Mouse (Mus musculus): ENCODE measurements at regions not wholly inside any gene's neighbourhood (a gene's known extent, or its start where the extent isn't known, plus 50 kb on each side); places are given as distances from the start of the nearest gene placed in this dataset.

DNA sequence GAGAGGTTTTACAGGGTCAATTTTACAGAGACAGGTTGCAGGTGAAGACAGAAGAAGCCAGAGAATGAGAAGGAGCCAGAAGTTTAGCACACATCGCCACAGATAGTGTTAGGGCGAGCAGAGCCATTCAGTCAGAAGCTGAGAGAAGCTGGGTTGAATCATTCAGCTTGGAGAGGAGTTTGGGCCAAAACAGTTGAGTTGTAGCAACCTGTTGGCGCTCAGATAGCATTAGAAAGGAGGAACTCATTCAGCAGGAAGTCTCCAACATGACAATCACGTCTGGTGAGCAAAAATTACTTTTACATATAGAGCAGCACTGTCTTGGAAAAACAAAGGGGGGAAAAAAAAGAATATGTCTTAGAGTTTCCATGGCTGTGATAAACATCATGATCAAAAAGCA is 53.2 kb downstream of the Fam43a start:
- DNase-seq (ENCODE audit: low spot score) = no peak

DNA sequence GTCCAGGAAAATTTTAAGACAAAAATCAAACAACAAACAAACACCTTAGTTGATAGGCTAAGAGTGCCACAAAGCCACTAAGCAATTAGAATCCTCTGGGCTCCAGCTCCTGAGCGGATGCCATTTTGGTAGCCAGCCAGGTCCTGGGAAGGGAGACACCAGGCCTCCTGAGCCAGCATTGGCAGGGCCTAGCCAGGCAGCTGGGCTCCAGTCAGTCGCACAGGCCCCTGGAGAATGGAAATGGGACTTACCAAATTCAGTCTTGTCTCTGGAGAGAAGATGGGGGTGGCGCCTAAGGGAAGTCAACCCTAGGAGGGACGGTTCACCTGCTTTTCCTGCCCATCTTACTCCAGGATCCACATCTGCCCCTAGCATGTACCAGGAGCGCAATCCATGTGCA is 54.3 kb downstream of the Fam43a start:
- DNase-seq (ENCODE audit: low spot score) = peak; percentile 77

DNA sequence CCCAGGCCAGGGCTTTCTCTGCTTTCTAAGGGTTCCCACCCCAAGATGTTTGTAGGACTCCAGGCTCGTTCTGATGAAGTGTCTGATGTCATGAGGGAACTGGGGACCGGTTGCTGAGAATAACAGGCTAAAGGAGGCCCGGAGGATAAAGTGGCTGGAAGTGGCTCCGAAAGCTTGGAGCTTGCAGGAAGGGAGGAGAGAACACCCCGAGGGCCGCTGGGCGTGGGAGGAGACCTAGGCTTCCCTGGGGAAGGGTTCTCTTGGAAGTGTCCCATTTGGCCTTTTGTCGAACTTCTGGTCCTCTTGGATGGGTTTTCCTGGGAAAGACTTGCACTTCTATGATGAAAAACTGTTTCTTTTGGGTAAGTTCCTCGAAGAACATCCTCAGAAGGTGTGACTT is 54.7 kb downstream of the Fam43a start:
- peak; percentile 76 for DNase-seq (ENCODE audit: low spot score)

DNA sequence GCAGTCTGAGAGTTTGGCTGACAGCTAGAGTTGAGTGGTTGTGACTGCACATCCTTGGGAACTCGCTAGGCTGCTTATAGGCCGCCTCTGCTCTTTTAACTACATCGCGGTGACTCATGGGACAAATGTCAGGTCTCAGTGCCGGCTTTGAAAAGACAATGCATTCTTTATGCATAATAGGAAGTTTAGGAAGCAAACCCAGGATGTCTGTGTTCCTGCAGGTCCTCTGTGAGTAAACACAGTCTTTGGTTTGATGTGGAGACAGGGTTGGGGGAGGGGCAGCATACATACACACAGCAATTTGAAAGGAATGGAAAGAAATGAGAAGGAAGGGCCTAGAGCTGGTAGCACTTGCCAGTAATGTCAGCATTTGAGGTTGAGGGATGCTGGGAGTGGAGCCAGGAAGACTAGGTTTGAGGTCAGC is 56.3 kb downstream of the Fam43a start:
- DNase-seq (ENCODE audit: low spot score) = no peak

DNA sequence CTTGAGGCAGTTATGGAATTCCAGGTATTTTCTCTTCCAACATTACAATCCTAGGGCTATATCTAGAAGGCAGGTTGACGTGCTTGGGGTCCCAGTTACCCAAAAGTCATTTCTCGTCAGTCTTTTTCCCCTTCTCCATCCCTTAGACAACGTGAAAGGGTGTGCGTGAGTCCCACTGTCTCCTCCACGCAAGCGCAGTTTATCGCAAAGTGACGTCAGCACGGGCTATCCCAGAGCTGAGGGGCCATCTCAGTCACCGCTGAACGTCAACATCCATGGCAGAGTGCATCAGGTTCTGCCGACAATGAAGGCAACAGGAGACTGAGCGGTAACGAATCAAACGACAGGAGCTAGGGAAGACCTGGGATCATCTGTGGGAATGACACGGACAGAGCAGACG is 57.4 kb downstream of the Fam43a start:
- no peak for DNase-seq (ENCODE audit: low spot score)

DNA sequence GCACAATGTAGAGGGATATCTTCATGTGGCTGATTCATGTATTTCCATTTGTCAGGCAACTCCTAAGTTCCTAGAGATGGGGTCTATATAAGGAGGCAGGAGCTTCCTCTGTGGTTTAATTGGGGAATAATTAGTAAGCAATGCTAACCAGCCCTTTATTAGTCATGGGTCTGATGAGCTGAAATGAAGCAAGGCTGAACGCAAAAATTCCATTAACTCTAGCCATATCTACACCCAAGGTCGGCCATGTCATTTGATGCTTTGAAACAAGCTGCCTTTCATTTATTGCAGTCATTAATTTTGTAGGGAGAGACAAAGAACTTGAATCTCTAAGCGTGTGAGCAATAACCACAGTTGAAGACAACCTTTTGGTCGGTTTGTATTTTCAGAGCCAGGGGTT is 59.4 kb downstream of the Fam43a start:
- no peak for DNase-seq (ENCODE audit: low spot score)

DNA sequence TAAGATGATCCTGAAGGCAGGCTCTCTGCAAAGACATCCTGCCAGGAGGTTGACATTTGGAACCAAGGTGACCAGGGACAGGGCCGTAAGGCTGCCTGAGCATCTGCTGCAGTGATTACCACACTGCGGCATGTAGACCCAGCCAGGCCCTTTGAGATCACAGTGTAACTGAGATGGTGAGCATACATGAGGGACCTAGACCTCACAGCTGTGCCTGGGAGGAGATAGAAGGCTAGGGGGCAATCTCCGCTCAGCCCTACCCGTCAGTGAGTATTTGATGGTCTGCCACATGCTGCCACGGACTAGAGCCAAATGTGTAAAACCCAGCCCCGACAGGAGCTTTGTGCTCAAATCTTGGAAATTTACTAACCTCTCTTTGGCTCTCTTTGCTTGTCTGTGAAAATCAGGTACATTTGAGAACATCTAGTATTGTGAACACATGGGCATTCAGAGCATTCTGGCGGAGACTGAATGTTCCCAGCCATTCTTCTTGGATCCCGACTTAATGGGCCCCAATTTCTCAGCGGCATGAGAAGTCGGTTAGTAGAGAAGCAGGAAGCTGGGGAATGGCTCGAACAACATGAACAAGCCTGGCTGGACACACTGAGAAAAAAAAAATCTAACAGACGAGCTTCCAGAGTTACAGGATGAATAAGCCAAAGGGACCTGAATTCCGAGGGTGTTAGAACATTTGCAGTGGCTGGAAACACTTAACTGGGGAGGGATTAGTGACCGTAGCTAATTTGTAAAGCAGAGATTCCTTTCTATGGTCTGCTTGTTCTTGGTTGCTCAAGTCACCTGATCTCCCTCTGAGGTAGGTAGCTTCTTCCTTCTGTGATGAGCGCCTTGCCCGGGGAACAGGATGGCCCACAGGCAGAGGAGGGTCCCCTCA is 61.8 kb downstream of the Fam43a start:
- DNase-seq (ENCODE audit: low spot score) = no peak

DNA sequence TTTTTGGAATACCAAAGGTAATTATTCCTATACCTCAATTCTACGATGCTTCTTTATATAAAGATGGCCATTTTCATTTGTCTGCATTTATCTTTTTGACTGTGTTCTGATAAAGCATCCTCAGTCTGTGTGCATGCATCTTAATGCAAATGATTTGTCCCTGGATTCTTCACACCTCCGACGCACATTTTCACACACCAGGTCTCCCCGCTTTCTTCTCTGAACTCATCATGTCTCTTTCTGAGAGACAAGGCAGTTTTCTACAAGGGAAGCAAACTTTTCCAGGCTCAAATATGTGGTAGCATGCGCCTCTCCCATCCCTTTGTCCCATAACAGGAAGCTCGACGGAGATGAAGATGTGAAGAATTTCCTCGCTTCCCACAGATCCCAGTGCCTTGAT is 63.5 kb downstream of the Fam43a start:
- no peak for DNase-seq (ENCODE audit: low spot score)

DNA sequence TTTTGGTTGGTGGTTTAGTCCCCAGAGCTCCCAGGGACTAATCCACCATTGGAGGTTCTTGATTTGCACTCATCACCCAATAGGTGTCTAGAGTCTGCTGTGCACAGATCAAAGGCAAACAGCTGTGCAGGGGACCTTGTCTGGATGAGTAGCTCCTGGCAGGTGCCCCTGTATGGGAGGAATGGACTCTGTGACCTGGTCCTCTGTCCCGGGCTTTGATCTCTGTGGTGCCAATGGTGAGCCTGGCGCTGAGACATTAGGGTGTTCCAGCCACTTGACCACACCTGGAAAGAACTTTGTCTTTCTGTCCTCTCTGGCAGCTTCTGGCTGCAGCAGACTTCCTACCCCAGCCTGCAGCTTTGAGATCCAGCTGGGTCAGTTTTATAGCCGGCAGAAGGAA is 64.4 kb downstream of the Fam43a start:
- DNase-seq (ENCODE audit: low spot score) = no peak

DNA sequence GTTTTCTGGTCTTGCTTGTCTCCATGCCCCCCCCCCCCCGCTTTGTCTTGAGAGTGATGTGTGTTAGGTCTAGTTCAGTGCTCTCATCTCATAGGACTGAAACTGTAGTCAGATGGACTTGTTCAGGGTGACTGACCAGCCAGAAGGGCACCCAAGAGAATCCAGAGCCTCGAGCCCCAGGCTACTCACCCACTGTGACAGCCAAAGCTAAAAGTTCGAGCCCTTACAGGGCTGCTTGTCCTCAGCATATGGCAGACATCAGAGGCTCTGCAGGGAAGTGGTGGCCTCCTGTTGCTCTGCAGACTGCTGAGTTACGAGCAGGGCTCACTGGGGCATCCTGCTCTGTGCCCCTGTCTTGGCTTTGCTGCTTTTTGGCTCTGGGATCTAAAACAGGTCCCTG is 64.9 kb downstream of the Fam43a start:
- no peak for DNase-seq (ENCODE audit: low spot score)

DNA sequence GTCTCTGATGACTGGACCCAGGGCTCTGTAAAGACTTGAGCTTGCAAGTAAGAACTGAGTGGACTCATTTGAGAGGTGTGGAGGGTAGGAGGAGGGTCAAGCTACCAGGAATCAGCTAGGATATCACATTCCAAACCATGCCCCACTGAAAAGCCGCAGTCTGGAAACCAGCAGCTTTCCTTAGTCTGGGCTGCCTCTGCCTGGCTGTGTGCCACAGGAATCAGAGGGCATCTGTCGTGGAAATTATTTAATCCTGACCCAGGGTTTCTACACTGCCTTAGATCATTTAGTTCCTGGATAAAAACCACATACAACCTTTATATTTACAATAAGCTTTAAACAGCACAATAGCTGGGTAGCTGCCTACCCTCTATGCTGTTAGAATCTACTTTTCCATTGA is 66.4 kb downstream of the Fam43a start:
- DNase-seq (ENCODE audit: low spot score) = no peak

DNA sequence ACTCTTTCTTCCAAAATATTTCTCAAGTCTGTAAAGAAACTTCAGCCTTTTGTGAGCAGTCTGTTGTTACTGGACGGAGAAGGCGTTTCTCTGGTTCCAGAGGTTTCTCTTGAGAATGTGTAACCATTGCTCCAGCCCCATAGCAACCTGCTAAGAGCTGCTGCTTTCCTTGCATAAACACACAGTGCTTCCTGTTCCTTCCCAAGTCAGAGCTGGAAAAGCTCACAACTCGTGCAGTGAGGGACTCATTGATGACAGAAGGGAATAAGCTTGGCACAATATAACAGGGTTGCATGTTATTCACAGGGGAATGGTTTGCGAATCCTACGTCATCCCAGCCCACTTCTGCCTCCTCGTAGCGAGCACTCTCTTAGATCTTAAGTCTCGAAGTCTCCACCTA is 70.4 kb downstream of the Fam43a start:
- no peak for DNase-seq (ENCODE audit: low spot score)

DNA sequence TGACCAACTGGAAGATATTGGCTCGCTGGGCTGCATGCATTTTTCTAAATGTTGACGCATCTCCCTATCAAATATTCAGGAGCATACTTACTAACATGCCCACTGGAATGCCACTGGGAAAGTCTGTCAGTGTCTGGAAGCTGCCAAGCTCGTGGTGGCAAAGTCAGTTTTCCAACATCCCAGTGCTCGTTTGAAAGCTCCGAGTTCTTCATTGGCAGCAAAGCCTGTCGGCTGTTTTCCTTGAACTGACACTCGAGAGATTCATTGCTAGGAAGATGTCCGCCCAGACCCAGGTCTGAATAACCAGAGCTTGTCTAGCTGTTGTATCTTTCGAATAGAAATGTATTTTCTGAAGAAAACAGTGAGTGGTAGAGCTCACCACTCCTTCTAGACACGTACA is 72.1 kb downstream of the Fam43a start:
- DNase-seq (ENCODE audit: low spot score) = no peak

DNA sequence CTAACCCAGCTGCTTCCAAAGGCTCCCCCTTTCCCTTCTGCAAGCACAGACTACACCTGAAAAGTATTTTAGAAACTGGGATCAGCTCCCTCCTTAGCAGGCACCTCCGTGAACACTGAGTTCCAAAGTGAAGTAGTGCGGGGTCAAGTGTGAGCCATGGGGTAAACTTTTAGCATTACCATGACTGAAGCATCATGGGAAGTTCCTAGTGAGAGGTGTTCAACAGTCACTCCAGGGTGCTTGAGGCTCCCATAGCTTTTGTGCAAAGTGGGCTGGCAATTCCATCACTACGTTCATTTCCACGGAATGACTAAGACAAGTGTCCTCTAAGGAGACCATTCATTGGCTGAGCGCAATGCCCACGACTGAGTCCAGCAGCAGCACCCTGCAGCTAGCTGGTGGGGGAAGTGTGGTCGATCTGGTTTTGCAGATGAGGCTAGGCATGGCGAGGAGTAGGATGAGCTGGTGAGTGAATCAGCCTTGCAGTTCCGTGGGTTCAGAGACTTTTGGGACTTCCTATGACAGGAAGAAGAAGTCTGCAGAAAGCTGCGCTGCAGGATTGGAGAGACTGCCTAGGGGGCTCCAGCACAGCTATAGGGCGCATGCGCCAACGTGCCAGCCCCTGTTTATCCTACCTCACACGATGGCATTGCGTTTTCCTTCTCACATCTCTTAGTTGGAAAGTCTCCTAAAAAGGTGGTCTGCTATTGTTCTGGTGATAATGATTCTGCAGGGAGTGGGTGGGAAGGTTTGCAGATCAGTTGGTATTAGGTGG is 73.4 kb downstream of the Fam43a start:
- DNase-seq (ENCODE audit: low spot score) = no peak

DNA sequence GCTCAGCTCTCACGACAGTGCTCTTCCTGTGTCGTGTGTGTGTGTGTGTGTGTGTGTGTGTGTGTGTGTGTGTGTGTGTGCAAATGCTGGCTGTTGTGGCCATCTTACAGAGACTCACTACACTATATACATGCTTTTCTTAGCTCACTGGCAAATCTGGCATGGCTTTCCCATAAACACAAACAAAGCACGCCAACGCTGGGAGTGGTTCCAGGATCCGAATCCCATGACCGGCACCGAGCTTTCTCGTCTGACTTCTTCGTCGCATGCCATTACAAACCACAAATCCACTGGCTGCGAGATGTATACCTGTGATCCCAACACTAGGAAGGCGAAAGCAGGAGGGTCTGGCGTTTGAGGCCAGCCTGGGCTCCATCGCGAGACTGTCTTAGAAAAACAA is 74.1 kb downstream of the Fam43a start:
- DNase-seq (ENCODE audit: low spot score) = no peak

DNA sequence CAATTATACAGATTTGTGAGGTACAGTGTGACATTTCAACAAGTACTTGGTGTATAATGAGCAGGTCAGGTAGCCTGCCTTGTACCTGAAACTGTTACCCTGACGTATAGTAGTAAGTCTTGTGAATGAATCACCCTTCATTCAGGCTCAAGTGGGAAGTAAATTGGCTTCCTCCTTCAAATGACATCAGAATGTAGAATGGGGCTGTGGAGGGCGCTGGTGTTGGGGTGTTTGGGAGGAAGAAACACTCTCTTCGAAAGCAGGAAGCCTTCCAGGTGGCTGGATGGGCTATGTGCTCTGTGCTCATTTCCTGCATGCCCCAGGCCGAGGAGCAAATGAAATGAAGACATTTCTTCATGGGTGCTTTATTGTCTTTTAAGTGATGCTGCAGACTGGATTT is 76.3 kb downstream of the Fam43a start:
- no peak for DNase-seq (ENCODE audit: low spot score)

DNA sequence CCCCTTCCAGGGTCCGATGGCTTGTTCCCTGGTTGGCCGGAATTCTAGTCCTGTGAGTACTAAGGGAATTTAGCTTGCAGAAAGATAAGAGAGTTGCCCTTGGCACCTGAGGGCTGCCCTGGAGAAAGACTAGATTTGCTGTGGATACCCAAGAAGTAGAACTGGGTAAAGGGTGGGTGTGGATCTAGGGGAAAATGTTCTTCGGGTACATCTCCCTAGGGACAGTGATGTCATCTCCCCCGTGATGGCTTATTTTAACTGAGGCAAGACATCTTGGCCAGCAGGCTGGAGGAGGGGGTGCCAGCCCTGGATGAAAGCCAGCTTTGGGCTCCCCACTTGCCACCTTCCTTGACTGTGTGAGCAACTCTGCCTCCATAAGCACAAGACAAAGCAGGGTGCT is 77.5 kb downstream of the Fam43a start:
- no peak for DNase-seq (ENCODE audit: low spot score)

DNA sequence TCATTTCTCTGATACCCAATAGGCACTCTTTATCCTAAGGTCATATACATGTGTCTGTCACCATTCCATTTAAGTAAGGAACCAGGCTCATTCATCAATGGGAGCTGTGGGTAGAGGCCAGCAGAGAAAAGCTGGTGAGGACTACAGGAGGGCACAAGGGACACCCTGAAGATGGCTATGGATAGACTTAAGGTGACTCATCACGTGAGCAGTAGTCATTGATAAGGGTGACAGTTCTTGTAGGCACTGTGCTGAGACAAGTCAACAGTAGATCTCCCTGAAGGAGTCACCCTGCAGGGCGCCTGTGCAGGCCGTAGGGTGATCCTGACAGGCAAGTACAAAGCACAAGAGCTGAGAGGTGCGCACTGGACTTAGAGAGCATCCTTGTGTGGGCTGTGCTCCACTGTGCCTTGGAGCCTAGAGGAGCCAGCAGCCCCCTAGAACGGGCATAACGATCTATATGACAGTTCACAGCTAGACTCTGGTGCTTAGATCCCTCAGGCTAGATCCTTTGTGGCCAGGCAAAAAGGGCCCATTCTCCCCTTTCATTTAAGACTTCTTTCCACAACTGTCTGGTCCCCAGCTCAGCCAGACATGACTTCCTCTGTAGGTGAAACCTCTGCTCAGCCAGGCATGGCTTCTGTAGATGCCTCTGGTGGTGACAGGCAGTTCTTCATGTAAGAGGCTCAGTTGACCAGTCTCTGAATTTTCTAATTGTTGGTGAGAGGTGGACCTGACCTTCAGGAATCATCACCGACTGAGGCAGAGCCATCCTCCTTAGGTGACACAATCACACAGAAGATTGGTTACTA is 78.6 kb downstream of the Fam43a start:
- DNase-seq (ENCODE audit: low spot score) = no peak

DNA sequence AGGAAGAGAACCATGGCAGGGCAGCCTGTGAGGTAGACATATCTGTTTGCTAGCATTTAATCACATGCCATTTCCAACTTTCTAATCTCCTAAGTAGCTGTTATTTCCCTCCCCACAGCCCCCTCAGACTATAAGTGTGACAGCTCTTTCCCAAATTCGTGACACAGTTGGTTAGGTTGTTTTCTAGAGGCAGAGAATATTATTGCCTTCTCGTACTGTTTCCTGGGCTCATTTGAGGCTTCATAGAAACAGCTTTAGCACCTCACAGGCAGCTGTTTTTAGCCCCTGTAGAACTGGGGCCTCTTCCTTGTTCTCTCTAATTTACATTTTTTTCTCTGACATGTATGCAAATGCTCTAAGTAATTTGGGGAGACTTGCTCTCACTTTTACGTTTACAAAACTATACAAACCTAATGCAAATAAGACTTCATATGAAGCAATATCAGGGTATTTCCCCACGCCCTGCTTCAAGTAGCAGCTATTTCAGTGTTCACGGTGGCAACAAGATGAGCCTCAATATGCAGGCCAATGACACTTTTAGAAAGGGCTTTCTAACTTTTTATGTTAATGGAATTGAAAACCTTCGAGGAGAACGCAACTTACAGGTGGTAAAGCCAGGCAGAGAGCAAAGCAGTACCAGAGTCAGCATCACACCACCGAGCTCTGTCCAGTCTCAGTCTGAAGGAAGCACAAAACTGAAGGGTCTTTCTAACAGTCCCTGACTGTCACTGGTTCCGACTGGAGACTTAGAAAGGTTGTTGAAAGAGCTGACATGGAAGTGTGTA is 79.4 kb downstream of the Fam43a start:
- DNase-seq (ENCODE audit: low spot score) = no peak

DNA sequence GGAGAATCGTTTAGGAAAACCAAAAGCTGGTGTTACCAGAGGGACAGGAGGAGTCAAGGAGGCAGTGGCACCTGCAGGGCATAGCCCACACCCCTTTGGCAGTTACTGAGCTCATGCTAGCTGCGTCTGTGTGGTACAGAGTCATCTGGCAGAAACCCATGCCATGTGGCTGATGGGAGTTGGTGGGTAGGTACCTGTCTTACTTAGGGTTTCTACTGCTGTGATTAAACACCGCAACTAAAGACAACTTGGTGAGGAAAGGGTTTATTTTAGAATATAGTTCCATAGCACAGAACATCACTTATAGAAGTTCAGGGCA is 79.9 kb downstream of the Fam43a start:
- DNase-seq (ENCODE audit: low spot score) = no peak

DNA sequence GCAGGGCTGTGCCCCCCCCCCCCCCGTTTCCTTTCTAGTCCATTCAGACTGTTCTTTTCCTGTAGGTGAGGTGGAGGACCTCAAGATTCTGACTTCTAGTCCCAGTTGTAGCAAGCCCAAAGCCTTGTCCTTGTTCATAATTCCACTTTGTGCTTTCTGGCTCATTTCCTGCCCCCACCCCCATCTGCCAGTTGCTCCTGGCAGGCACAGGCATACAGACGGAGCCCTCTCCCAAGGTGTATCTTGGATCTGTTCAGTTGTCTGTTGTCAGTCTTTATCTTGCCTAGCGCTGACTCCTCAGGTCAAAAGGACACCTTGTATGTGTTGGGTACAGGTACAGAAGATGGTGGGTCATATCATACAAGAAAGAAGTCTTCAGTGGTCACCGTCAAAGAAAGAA is 81.9 kb downstream of the Fam43a start:
- DNase-seq (ENCODE audit: low spot score) = no peak

DNA sequence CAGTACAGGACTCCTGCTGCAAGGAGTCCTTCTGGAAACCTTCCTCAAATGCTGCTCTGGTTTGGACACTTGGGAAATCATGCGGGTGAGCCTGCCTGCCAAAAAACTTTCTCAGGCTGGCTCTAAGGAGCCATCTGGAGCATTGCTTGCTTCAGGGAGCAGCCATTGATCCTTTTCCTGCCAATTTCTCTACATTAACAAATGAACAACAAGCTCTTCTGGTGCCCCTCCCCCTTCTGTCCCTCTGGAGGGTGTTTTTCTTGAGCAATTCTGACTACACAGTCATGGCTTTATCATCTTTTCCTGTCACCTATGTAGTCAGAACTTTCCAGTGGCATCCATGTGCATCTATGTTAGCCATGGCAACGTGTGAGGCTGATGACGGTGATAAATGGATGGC is 84.5 kb downstream of the Fam43a start:
- no peak for DNase-seq (ENCODE audit: low spot score)
